Mouse (Mus musculus): ENCODE measurements around the gene Arhgdig.

Gene Arhgdig

DNA sequence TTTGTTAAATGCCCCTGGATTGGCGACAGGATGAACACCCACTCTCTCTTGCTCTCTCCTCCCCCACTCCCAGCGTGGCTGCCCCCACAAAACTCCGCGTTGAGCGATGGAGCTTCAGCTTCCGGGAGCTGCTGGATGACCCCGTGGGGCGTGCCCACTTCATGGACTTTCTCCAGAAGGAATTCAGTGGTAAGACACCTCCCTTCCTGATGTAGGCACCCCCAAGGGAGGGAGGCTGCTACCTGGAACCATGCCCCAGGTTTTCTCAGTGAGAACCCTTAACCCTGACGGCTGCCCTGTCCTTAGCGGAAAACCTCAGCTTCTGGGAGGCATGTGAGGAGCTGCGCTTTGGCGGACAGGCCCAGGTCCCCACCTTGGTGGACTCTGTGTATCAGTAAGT is at the start of gene Arhgdig:
Gene Arhgdig, minus strand, starts transcription at position 101 of the 400 bp plus-strand sequence.
- no peak for DNase-seq

DNA sequence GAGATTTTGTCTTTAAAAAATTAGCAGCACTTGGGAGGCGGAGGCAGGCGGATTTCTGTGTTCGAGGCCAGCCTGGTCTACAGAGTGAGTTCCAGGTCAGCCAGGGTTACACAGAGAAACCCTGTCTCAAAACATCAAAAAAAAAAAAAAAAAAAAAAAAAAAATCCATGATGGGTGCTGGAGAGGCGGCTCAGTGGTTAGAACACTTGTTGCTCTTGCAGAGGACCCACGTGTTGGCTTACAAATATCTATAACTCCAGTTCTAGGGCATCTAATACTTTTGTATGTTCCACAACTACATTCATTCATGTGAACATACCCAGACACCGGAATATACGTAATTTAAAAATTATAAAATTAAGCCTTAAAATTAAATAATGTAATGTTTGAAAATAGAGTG is 47.7 kb upstream of the Arhgdig start:
- peak in 1 of 2 experiments; percentile 17 for DNase-seq

DNA sequence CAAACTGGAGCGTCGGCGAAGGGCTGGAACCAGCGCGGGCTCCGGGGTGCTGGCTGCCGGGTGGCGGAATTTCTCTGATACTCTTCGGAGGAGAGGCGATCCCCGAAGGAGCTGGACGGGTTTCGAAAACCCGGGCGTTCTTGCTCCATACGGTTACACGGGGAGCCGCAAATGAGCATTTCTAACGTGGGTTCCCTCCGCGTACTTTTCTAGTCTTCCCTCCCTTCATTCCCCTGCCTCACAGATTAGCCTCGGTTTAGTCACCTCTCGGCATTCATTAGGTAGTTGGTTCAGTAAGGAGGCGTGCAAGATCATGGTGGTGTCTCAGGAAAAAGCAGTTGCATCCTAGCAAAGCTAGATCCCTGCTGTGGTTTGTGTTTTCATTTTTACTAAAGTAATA is 45.8 kb upstream of the Arhgdig start:
- no peak for DNase-seq

DNA sequence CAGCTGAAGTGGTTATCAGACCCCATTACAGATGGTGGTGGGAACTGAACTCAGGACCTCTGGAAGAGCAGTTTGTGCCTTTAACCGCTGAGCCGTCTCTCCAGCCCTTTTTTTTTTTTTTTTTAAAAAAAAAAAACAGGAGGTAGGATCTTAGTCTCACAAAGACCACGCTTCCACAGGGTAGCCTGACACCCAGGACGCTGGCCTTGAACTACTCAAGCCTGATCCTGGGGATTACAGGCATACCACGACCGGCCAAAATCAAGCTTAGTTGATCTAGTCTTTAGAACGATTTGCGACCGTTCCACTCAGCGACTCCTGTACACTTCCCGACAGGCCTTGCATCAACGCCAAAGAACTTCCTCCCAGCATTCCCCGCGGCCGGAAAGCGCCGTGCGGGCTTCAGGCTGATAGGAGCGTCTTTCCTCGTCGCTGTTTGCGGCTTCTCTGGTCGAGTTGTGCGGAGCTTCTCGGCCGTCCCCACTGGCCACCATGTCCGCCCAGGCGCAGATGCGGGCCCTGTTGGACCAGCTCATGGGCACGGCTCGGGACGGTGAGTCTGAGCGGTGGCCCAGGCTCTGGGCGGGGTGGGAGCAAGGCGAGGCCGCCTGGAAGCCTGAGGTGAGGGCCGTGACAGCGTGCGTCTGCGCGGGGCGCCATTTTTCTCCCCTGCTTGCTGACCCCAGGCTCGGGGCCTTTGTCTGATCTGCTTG is 45.1 kb upstream of the Arhgdig start, which contains the start of gene Luc7l:
Gene Luc7l, plus strand, starts transcription at position 358 of the 713 bp plus-strand sequence.
- DNase-seq = peak; percentile 94 to 96

DNA sequence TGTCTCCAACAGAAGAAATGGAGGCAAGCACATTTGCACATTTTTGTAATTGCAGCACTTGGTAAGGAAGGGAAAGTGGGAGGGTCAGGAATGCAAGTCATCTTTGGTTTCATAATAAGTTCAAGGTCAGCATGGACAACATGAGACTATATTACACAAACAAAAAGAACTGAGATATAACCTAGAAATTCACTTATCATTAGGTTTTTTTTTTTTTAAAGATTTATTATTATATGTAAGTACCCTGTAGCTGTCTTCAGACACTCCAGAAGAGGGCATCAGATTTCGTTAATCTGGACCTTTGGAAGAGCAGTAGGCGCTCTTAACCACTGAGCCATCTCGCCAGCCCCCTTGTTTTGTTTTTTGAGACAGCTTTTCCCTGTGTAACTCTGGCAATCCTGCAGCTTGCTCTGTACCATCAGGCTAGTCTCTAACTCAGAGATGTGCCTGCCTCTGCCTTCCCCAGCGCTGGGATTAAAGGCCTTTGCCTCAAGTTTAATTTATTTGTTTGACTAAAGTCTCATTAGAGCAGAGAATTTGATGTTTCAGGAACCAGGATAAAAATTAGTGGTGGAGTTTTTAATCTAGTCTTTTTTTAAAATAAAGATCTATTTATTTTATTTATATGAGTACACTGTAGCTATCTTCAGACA is 44.4 kb upstream of the Arhgdig start:
- peak in 1 of 2 experiments; percentile 13 for DNase-seq

DNA sequence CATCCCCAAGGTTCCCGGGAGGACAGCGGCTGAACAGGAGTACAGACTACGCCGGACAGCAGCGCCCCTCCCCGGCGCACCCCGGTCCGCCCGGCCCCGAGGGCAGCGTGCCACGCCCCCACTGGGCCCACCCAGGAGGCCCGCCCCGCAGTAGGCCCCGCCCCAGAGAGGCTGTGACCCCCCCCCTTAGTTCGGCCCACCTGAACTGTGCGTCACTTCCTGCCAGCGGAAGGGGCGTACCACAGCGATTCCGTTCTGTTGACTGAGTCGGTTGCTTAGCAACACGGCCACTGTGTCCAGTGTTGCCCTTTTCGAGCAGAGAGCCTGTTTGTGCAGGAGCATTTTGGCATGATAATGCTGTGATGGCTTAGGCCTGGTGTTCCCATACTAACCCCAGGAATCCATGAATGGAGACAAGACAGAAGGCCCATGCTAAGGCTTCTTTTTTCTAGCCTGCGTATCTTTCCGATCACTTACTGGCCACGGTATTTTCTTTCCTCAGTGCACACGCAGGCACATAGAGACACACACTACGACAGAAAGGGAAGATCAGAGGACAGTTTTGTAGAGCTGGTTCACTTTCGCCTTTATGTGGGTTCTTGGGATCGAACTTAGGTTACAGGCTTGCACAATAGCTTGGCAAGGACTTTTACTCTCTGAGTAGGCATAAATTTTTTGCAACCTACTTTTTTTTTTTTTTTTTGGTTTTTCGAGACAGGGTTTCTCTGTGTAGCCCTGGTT is 36.7 kb upstream of the Arhgdig start, which contains the start of gene Fam234a:
Gene Fam234a, minus strand, starts transcription at position 142 of the 741 bp plus-strand sequence.
- DNase-seq = peak; percentile 95 to 96

DNA sequence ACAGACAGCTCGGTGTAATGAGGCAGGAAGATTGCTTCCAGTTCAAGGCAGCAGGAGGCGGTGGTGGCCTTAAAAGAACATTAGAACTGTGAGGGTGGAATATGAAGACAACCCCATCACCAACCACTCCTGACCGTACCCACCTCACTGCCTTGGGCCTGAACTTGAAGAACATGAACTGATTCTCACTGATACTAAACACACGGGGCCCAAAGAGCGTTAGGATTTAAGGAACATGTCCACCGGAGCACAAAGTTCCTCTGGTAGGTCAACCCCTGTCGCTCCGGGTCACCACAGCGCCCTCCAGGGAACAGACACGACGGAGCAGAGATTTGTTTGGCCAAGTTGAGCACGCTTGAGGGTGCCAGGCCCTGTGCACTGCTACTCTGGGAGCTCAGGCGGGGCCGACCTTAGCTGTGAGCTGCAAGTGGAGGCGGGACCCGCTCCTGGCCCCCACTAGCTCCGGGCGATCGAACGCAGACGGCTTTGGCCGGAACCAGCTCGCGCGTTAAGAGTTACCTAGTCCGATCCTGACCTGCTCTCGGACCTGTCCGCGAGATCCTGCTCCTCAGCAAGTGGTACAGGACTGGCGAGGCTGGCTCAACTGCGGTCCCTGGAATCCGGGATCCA is 36.0 kb upstream of the Arhgdig start:
- no peak for DNase-seq

DNA sequence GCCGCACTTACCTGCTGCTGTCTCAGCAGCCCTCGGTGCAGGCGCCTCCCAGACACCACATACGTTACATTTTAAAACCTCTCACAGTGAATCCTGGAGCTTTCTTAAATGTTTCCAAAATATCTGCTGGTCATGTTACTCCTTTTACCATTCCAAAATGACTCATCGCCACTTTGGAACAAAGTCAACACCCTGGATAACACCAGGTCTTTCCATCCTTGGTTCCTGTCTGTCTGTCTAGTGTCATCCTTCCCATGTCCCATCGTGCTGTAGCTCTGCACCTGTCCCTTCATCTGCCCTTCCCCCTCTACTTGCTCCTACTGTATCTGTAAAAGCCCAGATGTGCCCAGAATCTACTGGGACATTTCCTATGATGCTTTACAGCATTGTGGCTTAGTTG is 33.4 kb upstream of the Arhgdig start:
- DNase-seq = no peak

DNA sequence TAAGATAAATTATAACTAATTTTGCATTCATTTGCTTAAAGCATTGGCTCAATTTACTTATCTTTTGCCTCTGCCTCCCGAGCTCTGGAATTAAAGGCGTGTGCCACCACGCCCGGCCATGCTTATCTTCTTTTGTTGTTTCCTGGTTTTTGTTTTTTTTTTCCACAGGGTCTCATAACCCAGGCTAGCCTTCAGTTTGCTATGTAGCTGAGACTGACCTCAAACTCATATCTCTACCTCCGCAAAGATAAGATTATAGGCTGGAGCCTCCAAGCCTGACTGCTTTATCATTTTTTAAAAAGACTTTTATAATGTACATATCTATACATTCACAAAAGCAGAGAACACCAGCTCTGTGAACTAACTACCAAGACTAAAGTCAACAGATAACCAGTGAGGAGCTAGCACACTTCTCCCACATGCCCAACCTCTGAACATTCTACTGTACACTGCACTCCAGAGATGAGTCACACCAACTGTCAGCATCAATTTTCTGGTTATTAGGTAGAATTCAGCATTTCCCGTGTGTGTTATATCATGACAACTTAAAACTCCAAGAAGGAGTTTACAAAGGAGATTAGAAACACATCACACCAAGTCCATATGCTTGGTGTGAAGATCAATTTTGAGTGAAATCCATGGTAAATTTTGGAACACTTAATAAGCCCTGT is 32.7 kb upstream of the Arhgdig start:
- DNase-seq = no peak

DNA sequence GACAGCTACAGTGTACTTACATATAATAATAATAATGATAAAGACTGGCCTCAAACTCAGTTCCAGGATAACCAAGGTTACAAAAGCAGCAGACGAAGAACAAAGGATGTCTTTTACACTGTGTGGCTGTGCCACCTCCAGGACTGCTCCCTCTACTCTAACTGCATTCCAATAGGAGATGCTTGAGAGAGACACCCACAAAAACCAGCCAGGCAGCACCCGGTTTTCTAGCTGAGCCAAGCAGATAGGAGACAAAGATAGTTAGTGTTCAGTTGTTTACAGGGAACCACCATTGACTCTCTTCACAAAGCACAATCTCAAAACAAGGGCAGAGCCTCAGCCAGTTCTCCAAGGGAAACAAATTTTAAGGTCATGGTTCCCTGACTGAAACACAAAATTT is 32.0 kb upstream of the Arhgdig start:
- no peak for DNase-seq

DNA sequence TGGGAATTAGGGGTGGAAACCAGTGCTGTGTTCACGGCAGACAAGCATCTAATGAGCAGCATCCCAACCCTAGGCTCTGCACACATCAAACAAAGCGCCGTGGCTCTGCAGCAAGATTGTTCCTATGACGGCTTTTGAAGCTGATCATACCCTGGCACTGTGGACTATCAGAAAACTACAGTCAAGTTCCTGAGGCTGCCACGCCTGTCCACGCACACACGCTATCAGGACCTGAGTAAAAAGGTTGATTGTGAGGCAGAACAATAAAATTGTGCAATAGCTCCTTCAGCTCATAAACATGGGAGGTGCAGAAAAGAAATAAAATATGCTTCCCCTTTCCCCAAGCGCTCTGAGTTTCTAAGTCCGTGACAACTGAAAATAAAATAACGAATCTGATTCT is 30.1 kb upstream of the Arhgdig start:
- DNase-seq = no peak

DNA sequence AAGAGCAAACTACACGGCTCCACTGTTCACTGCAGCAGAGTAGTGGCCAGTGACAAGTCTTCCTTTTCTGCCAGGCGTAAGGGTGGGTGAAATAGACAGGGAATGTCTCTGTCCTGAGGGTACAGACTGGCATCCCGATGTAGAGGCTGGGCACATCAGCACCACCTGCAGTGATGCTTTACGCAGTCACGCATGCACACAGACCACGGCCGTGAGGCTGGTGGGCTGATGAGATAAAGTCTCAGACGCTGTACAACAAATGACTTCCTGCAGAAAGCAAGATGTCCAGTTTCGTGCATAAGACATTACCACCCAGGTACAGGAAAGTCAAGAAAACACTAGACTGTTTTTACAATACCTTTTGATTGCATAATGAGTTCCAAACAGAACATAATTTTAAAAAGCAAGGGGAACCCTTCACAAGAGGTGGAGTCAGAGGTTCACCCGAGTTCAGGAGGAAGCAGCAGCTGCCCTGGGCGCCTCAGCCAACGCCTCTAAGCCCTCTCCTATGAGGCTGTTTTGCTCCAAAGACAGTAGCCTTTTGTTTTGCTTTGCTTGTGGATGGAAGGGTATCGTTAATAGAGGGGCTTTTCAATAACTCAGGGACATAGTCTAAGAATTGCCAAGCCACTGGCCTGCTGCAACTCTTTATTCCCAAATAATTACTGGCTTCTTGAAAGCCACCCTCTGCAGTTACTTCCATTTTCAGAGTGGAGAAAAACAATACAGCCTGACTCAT is 27.7 kb upstream of the Arhgdig start:
- no peak for DNase-seq

DNA sequence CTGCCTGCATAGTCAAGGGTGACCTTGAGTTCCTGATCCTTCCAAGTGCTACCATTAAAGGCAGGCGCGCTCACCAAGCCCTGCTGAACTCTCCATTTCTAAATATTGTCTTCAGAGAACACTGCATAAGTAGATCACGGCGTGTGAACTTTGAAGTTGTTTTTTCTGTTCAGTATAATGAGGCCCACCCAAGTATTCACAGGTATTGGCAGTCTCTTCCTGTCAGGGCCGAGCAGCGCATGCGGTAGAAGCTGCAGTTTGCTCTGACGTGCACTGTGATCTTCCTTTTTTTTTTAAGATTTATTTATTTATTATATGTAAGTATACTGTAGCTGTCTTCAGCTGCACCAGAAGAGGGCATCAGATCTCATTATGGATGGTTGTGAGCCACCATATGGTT is 26.8 kb upstream of the Arhgdig start:
- DNase-seq = no peak

DNA sequence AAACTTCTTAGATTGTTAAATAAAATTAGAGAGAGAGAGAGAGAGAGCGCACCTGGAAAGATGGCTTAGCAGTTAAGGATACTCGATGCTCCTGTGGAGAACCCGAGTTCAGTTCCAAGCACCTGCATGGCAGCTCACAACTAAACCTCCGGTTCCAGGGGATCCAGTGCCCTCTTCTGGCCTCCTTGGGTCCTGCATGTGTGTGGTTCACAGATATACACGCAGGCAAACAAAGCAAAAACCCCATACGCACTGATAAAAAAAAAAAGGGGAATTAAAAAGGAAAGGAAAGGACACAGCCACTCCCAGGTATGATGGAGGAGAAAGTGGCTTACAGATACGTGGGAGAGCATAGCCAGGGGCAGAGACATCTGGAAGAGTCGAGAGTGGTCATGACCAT is 25.3 kb upstream of the Arhgdig start:
- peak in 1 of 2 experiments; percentile 23 for DNase-seq

DNA sequence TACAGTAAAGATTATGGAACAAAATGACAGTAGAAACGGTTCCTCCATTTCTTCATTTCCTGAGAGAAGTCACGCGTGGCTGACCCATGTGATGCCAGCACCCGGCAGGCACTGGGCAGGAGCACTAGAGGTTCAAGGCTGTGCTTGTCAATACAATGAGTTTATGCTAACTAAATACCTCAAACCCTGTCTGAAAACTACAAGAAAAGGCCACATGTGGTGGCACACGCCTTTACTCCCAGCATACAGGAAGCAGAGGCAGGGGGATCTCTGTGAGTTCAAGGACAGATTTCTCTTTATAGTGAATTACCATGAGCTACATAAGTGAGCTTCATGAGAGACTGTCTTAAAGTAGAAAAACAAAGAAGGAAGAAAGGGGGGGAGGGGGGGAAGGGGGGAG is 23.6 kb upstream of the Arhgdig start:
- DNase-seq = no peak

DNA sequence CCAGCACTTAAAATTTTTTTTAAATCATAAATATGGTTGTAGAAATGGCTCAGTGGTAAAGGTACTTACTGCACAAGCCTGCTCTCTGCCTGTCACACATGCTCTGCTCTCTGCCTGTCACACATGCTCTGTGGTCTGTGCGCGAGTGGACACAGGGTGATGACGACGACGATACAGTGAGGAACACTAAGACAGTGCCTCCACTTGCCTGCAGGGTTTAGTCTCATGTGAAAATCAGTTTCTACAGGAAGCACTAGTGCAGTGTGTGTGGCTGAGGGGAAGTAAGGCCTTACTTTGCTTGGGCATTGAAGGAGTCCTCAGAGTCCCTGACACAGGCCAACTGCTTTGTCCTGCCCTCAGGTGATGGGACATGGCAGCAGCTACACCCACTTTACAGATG is 22.2 kb upstream of the Arhgdig start:
- DNase-seq = no peak

DNA sequence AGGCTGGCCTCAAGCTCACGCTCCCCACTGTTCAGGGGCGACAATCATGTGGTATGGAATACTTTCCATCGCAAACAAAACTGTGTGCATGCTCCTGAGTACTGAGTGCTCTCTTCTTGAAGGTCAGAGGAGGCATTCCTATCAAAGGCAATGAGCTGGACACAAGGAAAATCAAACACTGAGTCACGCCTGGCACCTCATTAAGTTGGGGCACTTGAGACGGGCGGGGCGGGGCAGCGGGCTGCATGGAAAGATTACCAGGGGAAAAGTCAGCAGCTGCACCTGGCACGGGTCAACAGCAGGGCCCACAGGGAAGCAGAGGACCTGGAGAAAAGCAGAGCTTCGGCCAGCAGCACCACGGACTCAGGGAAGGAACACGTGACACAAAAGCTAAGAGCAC is 17.6 kb upstream of the Arhgdig start:
- DNase-seq = no peak

DNA sequence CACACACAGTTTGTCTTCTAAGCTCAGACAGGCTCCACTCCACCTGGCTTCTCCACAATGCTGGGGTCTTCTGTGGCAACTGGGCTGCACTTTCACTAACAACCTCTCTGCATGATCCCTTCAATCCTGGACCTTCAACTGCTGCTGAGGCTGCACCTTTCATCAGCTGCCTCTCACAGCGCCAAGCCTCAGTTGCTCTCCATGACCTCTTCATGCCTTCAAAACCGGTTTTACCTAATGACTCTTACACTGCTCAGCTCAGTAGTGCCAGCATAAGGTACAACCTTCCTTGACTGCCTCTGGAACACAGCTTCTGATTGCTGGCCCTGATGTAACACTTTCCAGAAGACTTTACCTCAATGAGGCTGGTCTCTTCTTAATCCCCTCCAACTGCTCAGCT is 13.9 kb upstream of the Arhgdig start:
- no peak for DNase-seq

DNA sequence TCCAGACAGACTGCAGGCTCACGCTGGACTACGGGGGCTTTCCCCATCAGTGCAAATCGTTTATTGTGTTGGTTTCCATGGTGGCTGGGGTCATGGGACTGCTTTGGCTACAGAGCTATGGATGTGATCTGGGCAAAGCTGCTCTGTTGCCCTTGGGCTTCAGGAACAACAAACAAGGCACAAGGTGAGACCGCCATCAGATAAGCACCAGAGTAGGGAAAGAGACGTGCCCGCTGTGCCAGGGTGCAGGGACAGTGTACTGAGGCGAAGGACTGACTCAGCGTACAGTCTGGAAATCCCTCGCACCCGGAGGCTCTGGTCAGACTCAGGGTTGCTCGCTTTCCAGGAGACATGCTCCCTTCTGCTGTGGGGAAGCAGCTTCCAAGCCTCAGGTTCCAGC is 5.1 kb upstream of the Arhgdig start:
- no peak for DNase-seq

DNA sequence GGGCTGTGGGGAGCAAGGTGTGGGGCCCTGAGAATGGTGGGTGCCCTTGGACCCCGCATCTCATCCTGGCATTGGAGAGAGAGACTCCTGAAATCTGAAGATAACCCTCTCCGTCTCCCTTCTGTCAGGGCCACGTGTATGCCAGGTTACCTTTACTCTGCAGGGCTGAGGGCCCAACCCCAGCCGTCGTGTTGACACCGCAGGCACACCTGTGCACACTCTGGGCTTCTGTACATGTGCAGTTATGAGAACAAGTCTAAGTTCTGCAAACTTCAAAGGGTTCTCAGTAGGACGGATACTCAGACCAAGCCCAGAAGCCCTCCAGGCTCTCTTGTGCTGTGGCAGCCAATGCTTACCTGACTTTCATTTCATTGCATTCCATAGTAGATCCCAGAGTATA is 4.7 kb upstream of the Arhgdig start:
- no peak for DNase-seq

DNA sequence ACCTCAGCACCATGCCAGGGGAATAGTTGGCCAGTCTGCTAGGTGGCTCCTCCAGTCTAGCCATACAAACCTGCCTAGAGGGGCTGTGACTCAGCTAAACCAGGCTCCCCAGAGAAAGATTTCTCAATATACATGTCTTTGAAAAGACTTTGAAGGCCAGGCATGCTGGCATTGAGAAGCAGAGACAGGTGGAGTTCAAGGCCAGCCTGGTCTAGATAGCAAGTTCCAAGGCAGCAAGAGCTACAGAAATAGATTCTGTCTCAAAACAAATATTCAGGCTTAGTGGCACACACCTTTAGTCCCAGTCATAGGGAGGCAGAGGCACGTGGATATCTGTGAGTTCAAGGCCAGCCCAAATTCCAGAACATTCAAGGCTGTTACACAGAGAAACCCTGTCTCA is 1.2 kb downstream of the Arhgdig start:
- DNase-seq = no peak

DNA sequence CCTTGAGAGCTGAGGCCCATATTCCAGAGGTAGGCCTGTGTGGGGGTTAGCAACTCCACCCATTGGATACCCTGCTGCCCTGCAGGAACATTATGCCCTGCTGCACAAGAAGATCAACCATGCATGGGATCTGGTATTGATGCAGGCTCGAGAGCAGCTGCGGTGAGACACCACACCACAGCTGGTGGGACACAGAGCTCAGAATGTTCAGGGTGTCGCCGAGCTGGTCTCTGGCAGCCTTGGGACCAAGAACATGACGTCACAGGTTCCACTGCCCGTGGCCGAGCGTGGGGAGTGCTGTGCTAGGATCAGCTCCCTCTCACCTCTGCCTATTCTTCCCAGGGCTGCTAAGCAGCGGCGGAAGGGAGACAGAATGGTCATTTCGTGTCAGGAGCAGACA is 2.8 kb downstream of the Arhgdig start:
- DNase-seq = no peak
